Mouse (Mus musculus) heart, adult 2 months (tissue): ENCODE results near the gene Abcg1.

ENCODE experiments used
- CTCF ChIP-seq: fragments of 200-600 bp; IDR thresholded peaks from 2 replicates; pipeline ENCODE4 v1.8.1; 2022; ENCODE audit warnings: antibody characterized with exemption, mild to moderate bottlenecking, moderate library complexity
- EP300 ChIP-seq: fragments of 200-500 bp; IDR thresholded peaks from 2 replicates; pipeline ENCODE4 v1.6.1; 2011; ENCODE audit warnings: low read depth, low read length, control low read depth; ENCODE audit not compliant: insufficient read depth

- TF ChIP-seq CTCF (no peak), EP300 (no peak)
These were observed 37.3 kb downstream of the Abcg1 start for GRCm38 (mm10) chr17:31094781-31095180.
